Mouse (Mus musculus): ENCODE results near the gene Sh3gl3. TPM values are rescaled to one million over a fixed set of nuclear protein-coding genes. Genes with fewer than 3 reads are reported as not detected.

Gene Sh3gl3
- polyA plus RNA-seq (2015; fragmentation: Nextera tagmentation; extraction: Ambion mirVana), result 63.4 and 66.3 TPM in 2 replicates

DNA sequence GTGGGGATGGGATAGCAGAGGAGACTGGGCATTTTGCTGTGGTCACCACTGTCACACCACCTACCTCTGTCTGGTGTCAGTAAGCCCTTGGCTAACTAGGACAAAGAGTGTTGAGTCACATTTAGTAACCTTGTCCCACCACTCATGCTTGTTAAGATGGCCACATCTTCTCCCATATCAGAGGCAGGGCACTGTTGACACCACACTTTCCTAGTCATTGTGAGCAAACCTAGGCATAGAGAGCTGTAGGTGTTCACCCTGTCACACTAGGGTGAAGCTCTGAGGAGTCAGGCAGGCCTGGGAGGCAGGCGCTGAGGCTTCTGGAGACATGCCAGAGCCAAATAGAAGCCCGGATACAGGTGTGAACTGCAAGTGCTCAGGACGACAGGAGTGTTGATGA lies at the start of gene Sh3gl3:
TSS of gene Sh3gl3 (plus strand) at position 301 of the 400 bp plus-strand sequence.
- no peaks in the 10 kb centered on the region for H3K9me3 ChIP-seq
- H3K4me1 ChIP-seq (replicated peaks), result peaks cover 18% of the 10 kb centered on the region
- H3K4me2 ChIP-seq, result peak within 1 kb of the TSS; percentile 64
- H3K27me3 ChIP-seq, result no peaks in the 10 kb centered on the region
- H3K36me3 ChIP-seq, result no peaks in the 10 kb centered on the region
- peak within 1 kb of the TSS; percentile 70 for H3K9ac ChIP-seq
- H3K4me3 ChIP-seq, result peak within 1 kb of the TSS; percentile 69
- WGBS, result 91% methylated on average over 3 of the region's 3 CpGs
- H3K27ac ChIP-seq (replicated peaks), result peak within 1 kb of the TSS; percentile 78
- no peak for ATAC-seq (ENCODE audit: low FRiP score, low read depth)

DNA sequence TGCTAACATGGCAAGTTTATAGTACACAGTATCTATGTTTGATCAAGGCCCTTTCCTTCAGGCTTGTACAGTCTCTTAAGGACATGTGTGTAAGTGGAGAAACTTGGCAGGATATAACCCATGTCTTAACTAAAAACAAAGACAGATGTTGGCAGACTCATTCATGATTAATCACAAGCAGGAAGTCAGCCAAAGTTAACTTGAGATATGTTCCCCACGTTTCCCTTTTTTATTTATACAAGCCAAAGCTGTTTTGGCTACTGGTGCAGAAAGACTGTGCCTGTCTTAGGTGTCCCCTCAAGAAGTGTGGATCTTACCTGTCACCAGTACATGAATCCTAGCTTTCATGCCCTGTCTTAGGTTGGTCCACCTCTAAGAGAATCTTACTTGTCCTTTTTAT lies 35.4 kb upstream of the Sh3gl3 start:
- H3K4me1 ChIP-seq (replicated peaks), result no peaks in the 10 kb centered on the region
- no peak for ATAC-seq (ENCODE audit: low FRiP score, low read depth)
- no peaks in the 10 kb centered on the region for H3K27me3 ChIP-seq
- H3K27ac ChIP-seq (replicated peaks), result no peak overlapping the region
- H3K4me3 ChIP-seq, result no peak overlapping the region
- H3K9ac ChIP-seq, result no peak overlapping the region
- no peaks in the 10 kb centered on the region for H3K36me3 ChIP-seq
- WGBS, result 66% methylated on average over 1 of the region's 1 CpGs
- H3K9me3 ChIP-seq, result peaks cover 4% of the 10 kb centered on the region; the same call in 1 of the 2 replicates
- H3K4me2 ChIP-seq, result no peak overlapping the region

DNA sequence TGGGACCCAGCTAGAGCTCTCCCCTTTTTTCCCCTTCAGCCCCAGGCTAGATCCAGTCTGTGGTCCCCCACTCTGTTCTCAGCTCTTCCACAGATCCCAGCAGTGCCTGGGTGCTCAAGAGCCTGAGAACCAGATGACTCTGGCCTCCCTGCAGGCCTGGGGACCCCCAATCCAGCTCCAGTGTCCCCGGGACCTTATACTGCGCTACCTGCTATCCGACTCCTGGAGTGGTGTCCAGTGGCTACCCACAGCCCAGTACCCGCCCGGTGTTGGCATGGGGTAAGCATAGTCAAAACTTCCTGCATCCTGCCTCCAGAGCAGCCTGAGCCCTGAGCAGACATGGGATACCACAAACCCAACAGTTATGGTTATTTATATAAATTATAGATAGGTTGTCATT lies 26.5 kb upstream of the Sh3gl3 start:
- Histone ChIP-seq H3K9me3 (no peaks in the 10 kb centered on the region), H3K27ac (replicated peaks) (no peak overlapping the region), H3K27me3 (no peaks in the 10 kb centered on the region), H3K4me1 (replicated peaks) (no peaks in the 10 kb centered on the region), H3K4me2 (no peak overlapping the region), H3K36me3 (no peaks in the 10 kb centered on the region), H3K9ac (no peak overlapping the region), H3K4me3 (no peak overlapping the region)
- no peak for ATAC-seq (ENCODE audit: low FRiP score, low read depth)
- 92% methylated on average over 5 of the region's 5 CpGs for WGBS

DNA sequence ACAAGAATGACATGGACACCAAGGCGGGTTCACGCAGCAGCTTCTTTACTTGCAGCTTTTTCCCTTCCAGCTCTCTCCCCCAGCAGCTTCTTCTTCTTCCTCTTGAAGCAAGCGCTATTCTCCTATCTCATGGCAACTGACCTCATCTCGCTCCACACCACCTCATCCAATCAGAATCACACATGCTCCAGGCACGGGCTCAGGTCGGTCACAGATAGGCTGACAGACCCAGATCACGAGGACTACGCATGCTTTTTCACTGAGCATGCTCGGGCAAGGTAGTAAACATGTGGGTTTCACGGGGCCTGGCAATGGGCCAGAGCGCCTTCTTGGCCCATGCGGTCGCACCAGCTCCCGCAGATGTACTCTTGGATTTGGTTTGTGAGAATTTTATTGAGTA lies 9.0 kb upstream of the Sh3gl3 start:
- Histone ChIP-seq H3K36me3 (no peaks in the 10 kb centered on the region), H3K27ac (replicated peaks) (no peak overlapping the region), H3K4me3 (no peak overlapping the region), H3K9me3 (no peaks in the 10 kb centered on the region), H3K27me3 (no peaks in the 10 kb centered on the region), H3K4me1 (replicated peaks) (no peaks in the 10 kb centered on the region), H3K4me2 (no peak overlapping the region), H3K9ac (no peak overlapping the region)
- 93% methylated on average over 14 of the region's 14 CpGs for WGBS
- ATAC-seq (ENCODE audit: low FRiP score, low read depth), result no peak

DNA sequence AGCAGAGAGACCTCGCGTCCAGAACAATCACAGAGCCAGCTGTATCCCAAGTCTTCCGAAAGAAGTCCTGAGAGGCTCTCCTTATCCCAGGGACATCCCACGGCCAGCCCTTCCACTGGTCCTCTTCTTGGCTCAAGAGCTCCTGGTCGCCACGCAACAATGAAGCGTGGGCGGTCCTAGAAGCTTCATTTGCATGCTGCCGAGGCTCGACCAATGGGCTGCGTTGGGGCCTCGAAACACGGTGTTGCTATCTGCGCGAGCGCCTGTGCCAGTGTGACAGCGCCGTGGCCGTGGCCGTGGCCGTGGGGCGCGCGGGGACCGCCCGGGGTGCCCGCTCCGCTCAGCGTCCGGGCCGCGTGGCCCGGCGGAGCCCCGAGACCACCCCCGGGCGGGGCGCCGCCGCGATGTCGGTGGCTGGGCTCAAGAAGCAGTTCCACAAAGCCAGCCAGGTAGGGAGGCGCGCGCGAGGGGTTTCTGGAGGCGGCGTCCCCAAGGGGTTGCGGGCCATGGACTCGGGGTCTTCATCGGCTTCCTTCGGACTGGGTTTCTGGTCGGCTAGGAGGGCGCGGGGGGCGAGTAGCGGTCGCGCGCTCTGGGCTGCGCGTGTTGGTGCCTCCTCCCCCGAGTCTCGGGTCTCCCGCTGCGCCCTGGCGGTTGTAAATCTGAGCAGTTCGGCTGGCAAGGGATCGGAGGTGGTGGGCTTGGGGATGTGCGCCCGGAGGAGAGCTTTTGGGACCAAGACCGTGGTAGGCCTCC lies 1.1 kb downstream of the Sh3gl3 start:
- H3K4me3 ChIP-seq, result peak overlapping the region; percentile 69
- no peaks in the 10 kb centered on the region for H3K27me3 ChIP-seq
- H3K4me1 ChIP-seq (replicated peaks), result peaks cover 18% of the 10 kb centered on the region
- no peaks in the 10 kb centered on the region for H3K36me3 ChIP-seq
- peak overlapping the region; percentile 64 for H3K4me2 ChIP-seq
- peak; percentile 97 for ATAC-seq (ENCODE audit: low FRiP score, low read depth)
- WGBS, result under 1% methylated on average over 72 of the region's 72 CpGs
- H3K9me3 ChIP-seq, result no peaks in the 10 kb centered on the region
- H3K27ac ChIP-seq (replicated peaks), result peak overlapping the region; percentile 78
- peak overlapping the region; percentile 70 for H3K9ac ChIP-seq

DNA sequence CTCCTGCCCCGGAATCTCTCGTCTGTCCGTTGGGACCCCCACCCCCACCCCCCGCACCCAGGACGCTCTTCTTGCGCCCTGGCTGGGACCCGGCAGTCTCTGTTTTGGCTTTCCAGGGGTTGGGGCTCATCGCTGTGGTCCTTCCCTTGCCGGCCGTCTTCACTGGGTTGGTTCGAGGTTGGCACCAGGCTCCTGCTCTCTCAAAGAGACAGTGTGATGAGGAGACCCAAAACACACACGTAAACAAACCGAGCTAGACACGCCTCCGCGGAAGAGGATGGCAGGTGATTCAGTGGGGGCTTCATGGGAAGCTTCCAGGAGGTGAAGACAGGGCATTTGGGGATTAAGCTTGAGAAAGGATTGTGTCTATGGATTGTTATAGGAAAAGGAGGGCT lies 1.7 kb downstream of the Sh3gl3 start:
- H3K36me3 ChIP-seq, result no peaks in the 10 kb centered on the region
- H3K4me3 ChIP-seq, result peak overlapping the region; percentile 69
- H3K9ac ChIP-seq, result peak overlapping the region; percentile 70
- H3K27ac ChIP-seq (replicated peaks), result peak overlapping the region; percentile 78
- no peaks in the 10 kb centered on the region for H3K9me3 ChIP-seq
- peak overlapping the region; percentile 64 for H3K4me2 ChIP-seq
- peak; percentile 71 for ATAC-seq (ENCODE audit: low FRiP score, low read depth)
- H3K27me3 ChIP-seq, result no peaks in the 10 kb centered on the region
- H3K4me1 ChIP-seq (replicated peaks), result peaks cover 18% of the 10 kb centered on the region
- WGBS, result under 1% methylated on average over 16 of the region's 16 CpGs

DNA sequence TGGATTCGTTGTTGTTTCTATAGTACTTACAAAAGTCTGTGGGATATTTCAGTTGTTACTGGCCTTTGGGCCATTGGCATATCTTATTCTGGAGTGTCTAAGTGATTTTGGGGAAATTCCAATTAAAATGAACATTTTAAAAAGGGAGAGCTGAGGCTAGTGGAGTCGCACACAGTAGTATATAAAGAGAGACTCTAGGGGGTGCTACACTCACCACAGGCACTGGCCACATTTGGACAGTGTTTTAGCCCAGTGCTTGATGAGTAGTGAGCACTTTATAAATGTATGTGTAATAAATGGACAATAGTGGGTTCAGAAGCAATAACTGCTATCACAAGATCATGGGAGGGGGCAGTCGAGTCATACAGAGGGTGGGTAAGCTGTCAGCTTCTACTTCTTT lies 2.6 kb downstream of the Sh3gl3 start:
- Histone ChIP-seq H3K9ac (peak overlapping the region; percentile 70; the same call in 1 of the 2 replicates), H3K27me3 (no peaks in the 10 kb centered on the region), H3K9me3 (no peaks in the 10 kb centered on the region), H3K36me3 (no peaks in the 10 kb centered on the region), H3K4me1 (replicated peaks) (peaks cover 18% of the 10 kb centered on the region), H3K4me2 (peak overlapping the region; percentile 64), H3K27ac (replicated peaks) (no peak overlapping the region), H3K4me3 (peak overlapping the region; percentile 69)
- 45% methylated on average over 3 of the region's 3 CpGs for WGBS
- ATAC-seq (ENCODE audit: low FRiP score, low read depth), result no peak

DNA sequence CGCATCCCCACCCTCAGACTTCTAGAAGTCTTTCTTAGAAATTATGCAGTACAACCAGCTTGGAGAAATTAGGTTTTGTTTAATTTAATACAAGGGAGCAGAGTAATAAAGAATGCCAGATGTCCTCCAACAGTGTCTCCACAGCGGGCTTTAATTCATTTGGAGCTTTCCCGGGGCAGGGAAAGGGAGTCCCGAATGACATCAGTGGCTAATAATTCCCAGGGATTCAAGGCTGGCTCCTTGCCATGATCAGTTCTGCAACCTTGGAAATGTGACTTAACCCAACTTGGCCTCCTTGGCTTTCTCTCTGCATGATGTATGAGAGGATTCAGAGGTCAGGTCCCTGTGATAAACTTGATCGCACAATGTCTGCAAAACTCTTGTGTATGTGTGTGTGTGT lies 3.7 kb downstream of the Sh3gl3 start:
- Histone ChIP-seq H3K9ac (no peak overlapping the region), H3K36me3 (no peaks in the 10 kb centered on the region), H3K27me3 (no peaks in the 10 kb centered on the region), H3K4me3 (no peak overlapping the region), H3K27ac (replicated peaks) (no peak overlapping the region), H3K4me2 (no peak overlapping the region), H3K4me1 (replicated peaks) (peaks cover 18% of the 10 kb centered on the region), H3K9me3 (no peaks in the 10 kb centered on the region)
- ATAC-seq (ENCODE audit: low FRiP score, low read depth), result no peak
- 70% methylated on average over 5 of the region's 5 CpGs for WGBS

DNA sequence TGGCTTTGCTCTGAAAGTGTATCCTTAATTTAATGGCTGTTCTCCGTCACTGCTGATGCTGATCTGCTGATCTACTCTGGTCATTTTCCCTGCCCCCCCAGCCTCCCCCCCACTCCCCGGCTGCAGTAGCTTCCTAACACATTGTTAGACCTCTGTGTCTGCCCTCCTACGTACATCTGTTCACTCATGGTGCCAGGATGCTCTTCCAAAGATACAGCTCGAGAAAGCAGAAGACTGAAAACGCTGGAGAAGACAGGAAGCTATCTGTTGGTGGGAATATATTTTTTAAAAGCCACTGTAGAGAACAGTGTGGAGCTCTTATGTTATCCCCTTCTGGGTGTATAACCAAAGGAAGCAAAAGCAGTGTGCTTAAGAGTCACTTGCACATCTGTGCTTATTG lies 7.3 kb downstream of the Sh3gl3 start:
- Histone ChIP-seq H3K9ac (no peak overlapping the region), H3K27ac (replicated peaks) (no peak overlapping the region), H3K4me3 (no peak overlapping the region), H3K4me1 (replicated peaks) (peaks cover 12% of the 10 kb centered on the region), H3K9me3 (no peaks in the 10 kb centered on the region), H3K36me3 (no peaks in the 10 kb centered on the region), H3K4me2 (no peak overlapping the region), H3K27me3 (no peaks in the 10 kb centered on the region)
- no peak for ATAC-seq (ENCODE audit: low FRiP score, low read depth)
- WGBS, result 90% methylated on average over 5 of the region's 5 CpGs

DNA sequence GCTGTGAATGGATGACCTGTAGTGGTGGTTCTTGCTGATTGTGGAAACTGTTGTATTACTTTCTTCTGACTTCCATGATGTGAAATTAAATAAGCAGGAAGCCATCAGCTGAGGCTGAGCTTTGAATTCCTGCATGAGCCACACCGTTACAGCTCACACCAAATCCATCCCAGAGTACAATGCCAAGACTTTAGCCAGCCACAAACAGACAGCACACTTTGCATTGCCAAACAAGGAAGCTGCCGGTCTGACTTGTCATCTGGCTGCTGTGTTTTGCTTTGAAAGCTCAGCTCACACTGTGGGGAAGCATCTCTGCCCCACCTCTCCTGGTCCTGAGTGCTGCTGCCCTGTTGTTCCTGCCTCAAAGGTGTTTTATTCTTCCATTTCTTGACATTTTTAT lies 9.1 kb downstream of the Sh3gl3 start:
- ATAC-seq (ENCODE audit: low FRiP score, low read depth), result no peak
- Histone ChIP-seq H3K4me3 (no peak overlapping the region), H3K4me1 (replicated peaks) (no peaks in the 10 kb centered on the region), H3K9me3 (no peaks in the 10 kb centered on the region), H3K9ac (no peak overlapping the region), H3K27ac (replicated peaks) (no peak overlapping the region), H3K4me2 (no peak overlapping the region), H3K36me3 (no peaks in the 10 kb centered on the region), H3K27me3 (no peaks in the 10 kb centered on the region)
- WGBS, result 25% methylated on average over 2 of the region's 2 CpGs

DNA sequence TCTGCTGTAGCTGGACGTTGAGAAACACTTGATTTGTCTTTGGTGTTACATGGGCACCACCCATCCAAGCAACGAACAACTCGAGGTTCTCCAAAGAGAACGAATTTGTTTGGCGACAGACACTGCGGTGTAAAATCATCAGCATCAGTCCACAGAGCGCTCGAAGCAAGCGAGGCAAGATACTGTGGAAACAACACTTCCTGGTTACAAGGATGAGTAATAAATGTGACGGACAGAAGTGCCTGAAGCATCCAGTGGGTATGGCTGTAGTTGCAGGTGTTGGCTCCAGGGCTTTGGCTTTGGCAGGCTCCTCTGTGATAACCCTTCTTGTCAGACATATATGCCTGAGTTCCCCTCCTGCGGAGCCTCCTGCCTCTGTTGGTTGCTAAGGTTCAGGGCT lies 18.0 kb downstream of the Sh3gl3 start:
- no peaks in the 10 kb centered on the region for H3K9me3 ChIP-seq
- 89% methylated on average over 11 of the region's 11 CpGs for WGBS
- H3K4me1 ChIP-seq (replicated peaks), result no peaks in the 10 kb centered on the region
- H3K27me3 ChIP-seq, result no peaks in the 10 kb centered on the region
- no peak overlapping the region for H3K27ac ChIP-seq (replicated peaks)
- H3K4me2 ChIP-seq, result no peak overlapping the region
- no peak overlapping the region for H3K9ac ChIP-seq
- no peak for ATAC-seq (ENCODE audit: low FRiP score, low read depth)
- H3K36me3 ChIP-seq, result no peaks in the 10 kb centered on the region
- no peak overlapping the region for H3K4me3 ChIP-seq

DNA sequence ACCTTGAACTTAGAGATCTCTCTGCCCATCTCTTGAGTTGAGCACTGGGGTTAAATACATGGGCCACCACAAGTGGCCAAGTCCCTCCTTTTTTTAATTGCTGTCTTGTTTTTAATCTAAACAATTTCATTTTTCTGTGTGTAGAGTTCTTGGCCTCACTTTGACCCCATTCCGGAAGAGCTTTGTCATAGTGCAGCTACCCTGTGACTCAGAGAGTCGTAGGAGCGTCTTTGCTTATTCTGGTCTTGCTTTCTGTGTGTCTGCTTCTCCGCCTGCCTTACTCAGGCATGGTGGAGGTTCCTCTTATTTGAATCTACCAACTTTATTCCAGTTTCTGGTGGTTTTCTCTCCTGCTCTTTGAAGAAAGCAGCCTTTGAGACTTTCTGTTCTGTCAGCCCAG lies 18.9 kb downstream of the Sh3gl3 start:
- H3K27ac ChIP-seq (replicated peaks), result no peak overlapping the region
- no peak overlapping the region for H3K9ac ChIP-seq
- H3K9me3 ChIP-seq, result no peaks in the 10 kb centered on the region
- no peaks in the 10 kb centered on the region for H3K27me3 ChIP-seq
- no peak overlapping the region for H3K4me2 ChIP-seq
- H3K4me3 ChIP-seq, result no peak overlapping the region
- H3K36me3 ChIP-seq, result no peaks in the 10 kb centered on the region
- no peaks in the 10 kb centered on the region for H3K4me1 ChIP-seq (replicated peaks)
- ATAC-seq (ENCODE audit: low FRiP score, low read depth), result no peak
- WGBS, result 91% methylated on average over 4 of the region's 4 CpGs

DNA sequence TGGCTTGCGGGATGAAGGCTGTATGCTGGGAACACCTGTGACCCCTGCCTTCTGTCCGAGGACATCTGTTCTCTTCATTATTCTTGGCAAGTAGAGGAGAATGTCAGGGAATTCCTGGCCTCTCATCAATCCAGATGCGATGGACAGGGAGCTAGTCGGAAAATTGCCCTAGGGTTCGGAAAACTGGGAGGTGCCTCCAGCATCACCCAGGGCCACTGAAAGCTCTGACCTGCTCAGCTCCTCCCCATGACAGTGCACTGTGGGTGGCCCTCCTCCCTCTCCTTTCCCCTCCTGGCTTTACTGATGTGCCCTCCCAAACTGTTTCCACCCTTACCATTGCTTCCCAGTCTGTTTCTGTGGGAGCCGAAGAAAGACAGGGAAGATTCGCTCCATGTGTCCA lies 29.5 kb downstream of the Sh3gl3 start:
- Histone ChIP-seq H3K27ac (replicated peaks) (no peak overlapping the region), H3K36me3 (no peaks in the 10 kb centered on the region), H3K9me3 (no peaks in the 10 kb centered on the region), H3K4me3 (no peak overlapping the region), H3K4me1 (replicated peaks) (no peaks in the 10 kb centered on the region), H3K27me3 (no peaks in the 10 kb centered on the region), H3K9ac (no peak overlapping the region), H3K4me2 (no peak overlapping the region)
- 64% methylated on average over 7 of the region's 7 CpGs for WGBS
- no peak for ATAC-seq (ENCODE audit: low FRiP score, low read depth)
